Mouse (Mus musculus): ENCODE data around the gene Gigyf2.

The Gigyf2 gene

DNA sequence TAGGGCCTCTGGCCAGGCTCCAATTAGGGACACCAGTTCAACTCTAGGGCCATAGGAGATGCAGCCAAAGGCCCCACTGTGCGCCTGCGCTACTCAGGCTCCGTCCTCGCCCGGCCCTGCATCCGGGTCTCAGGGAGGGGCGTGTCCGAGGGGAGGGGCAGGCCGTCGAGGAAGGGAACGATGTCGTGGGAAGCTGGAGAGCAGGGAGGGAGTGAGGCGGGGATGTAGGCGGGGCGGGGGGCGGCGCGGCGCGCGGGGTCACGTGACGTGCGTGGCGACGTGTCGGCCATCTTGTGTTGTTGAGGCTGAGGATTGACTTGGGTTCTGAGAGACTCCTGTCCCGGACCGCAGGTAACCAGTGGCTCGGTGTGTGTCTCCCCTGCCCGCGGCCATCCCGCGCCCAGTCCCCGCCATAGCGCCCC is at the start of gene Gigyf2:
Gene Gigyf2, plus strand, starts transcription at position 257 of the 422 bp plus-strand sequence.
- in situ Hi-C loops (cut with MboI; ENCODE audit: low sequenced_read_pairs): no loop called here

DNA sequence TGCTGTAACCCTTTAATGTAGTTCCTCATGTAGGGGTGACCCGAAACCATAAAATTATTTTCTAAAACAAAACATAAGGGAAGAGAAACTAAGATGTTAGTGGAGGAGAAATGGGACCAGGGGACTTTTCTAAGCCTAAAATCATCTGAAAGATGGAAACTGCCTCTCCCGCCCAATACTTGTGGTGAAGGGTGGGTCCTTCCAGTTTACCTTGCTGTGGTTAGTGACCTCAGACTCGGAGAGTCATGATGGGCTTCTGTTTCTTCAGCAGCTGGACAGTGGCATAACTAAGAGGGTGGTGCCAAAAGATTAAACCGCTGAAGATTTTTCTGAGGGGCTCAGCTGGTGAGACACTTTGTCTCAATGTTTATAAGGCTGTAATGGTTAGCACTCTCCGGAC is 46.5 kb upstream of the Gigyf2 start:
- in situ Hi-C loops (cut with MboI; ENCODE audit: low sequenced_read_pairs): no loop called here

- in situ Hi-C loops (cut with MboI; ENCODE audit: low sequenced_read_pairs): no loop called here
These were observed 45.0 kb upstream of the Gigyf2 start for GRCm38 (mm10) chr1:87281599-87282412.

DNA sequence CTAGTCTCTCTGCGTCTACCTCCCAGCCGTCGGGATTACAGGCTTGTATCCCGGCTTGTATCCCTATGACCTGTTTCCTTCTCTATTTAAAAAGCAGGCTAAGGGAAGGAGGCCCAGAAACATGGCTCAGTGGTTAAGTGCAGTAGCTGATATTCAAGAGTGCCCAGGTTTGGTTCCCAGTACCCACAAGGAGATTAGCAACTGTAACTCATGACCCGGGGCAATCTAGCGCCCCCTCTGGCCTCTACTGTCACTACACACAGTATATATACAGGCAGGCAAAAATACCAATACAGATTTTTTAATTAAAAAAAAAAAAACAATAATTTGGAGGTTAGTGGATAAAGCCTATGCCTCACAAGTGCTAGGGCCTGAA is 44.4 kb upstream of the Gigyf2 start:
- in situ Hi-C loops (cut with MboI; ENCODE audit: low sequenced_read_pairs): no loop called here

- in situ Hi-C loops (cut with MboI; ENCODE audit: low sequenced_read_pairs): no loop called here
These were observed 43.3 kb upstream of the Gigyf2 start for GRCm38 (mm10) chr1:87283410-87283960.

DNA sequence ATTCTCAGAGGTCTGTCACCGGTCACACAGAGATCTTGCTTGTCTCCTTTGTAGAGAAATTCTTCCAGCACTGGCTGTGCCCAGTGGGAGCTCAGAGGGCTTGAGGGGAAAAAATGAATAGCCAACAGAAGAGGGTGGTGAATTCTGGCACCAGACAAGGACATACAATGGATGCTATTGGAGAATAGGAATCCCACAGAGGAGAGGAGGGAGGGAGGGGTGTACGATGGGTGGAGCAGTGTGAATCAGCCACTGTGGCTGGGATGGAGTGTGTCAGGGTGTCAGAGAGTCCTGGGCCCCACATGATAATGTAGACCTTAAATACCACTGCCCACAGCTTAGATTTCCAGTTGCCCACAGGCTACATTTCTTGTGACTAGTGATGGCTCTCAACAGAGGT is 39.7 kb upstream of the Gigyf2 start:
- in situ Hi-C loops (cut with MboI; ENCODE audit: low sequenced_read_pairs): no loop called here

GRCm38 (mm10) chr1:87291416-87291815 is 35.4 kb upstream of the Gigyf2 start:
- in situ Hi-C loops (cut with MboI; ENCODE audit: low sequenced_read_pairs): no loop called here

- in situ Hi-C loops (cut with MboI; ENCODE audit: low sequenced_read_pairs): no loop called here
These were observed 34.2 kb upstream of the Gigyf2 start for GRCm38 (mm10) chr1:87292420-87293190.

GRCm38 (mm10) chr1:87294063-87294710 is 32.6 kb upstream of the Gigyf2 start:
- in situ Hi-C loops (cut with MboI; ENCODE audit: low sequenced_read_pairs): no loop called here

GRCm38 (mm10) chr1:87294951-87295350 is 31.8 kb upstream of the Gigyf2 start:
- in situ Hi-C loops (cut with MboI; ENCODE audit: low sequenced_read_pairs): no loop called here

DNA sequence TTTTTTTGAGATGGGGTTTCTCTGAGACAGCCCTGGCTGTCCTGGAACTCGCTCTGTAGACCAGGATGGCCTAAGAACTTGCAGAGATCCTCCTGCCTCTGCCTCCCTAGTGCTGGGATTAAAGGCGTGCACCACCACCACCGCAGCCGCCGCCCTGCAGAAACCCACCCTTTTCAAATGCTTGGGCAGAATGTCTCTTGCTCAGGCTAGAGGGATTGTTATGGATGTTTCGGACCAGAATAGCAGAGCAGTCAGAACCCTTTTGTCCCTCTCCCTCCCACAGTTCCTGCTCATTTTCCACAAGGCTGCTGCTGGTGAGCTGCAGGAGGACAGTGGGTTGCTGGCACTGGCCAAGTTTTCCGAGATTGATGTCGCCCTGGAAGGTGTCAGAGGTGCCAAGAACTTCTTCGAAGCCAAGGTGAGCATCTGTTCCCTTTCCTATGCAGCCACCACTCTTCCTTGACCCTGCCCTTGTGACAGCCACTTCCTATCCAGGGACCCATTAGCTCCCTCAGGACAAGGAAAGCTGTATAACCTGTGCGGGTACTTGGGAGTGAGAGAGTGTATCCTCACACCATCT is 29.4 kb upstream of the Gigyf2 start:
- in situ Hi-C loops (cut with MboI; ENCODE audit: low sequenced_read_pairs): no loop called here

GRCm38 (mm10) chr1:87300360-87301286 is 26.2 kb upstream of the Gigyf2 start:
- in situ Hi-C loops (cut with MboI; ENCODE audit: low sequenced_read_pairs): no loop called here

GRCm38 (mm10) chr1:87301971-87302370 is 24.8 kb upstream of the Gigyf2 start:
- in situ Hi-C loops (cut with MboI; ENCODE audit: low sequenced_read_pairs): no loop called here

DNA sequence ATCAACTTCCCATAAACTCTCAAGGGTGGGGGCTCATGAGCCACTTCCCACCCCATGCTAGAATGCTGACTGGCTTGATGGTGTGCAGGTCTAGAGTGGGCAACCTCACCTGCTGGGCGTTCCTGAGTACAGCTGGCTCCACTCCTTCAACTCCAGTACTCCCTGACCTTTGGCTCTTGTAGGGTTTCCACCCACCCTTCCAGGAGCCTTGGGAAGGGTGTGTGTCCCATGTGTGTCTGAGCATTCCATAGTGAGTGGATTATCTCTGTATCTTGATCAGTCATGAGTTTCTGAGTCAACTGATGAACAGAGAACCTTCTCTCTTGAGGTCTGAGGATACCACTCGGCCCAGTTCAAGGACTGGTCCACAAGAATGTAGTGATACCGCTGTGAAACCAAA is 17.8 kb upstream of the Gigyf2 start:
- in situ Hi-C loops (cut with MboI; ENCODE audit: low sequenced_read_pairs): no loop called here

GRCm38 (mm10) chr1:87309621-87310020 is 17.2 kb upstream of the Gigyf2 start:
- in situ Hi-C loops (cut with MboI; ENCODE audit: low sequenced_read_pairs): no loop called here

GRCm38 (mm10) chr1:87312681-87313080 is 14.1 kb upstream of the Gigyf2 start:
- in situ Hi-C loops (cut with MboI; ENCODE audit: low sequenced_read_pairs): no loop called here

- in situ Hi-C loops (cut with MboI; ENCODE audit: low sequenced_read_pairs): no loop called here
These were observed 13.7 kb upstream of the Gigyf2 start for GRCm38 (mm10) chr1:87313116-87313515.

- in situ Hi-C loops (cut with MboI; ENCODE audit: low sequenced_read_pairs): no loop called here
These were observed 12.8 kb upstream of the Gigyf2 start for GRCm38 (mm10) chr1:87313843-87314570.

- in situ Hi-C loops (cut with MboI; ENCODE audit: low sequenced_read_pairs): no loop called here
These were observed 11.4 kb upstream of the Gigyf2 start for GRCm38 (mm10) chr1:87315431-87315830.

Measured in CH12F3 (cell line).